Mouse (Mus musculus) liver, postnatal 0 days (tissue): ENCODE measurements around the gene Fnbp4.

Experiments
- CTCF ChIP-seq: sonication (generic); IDR thresholded peaks from 2 replicates; pipeline ENCODE4 v1.5.1; 2016; ENCODE audit warnings: antibody characterized with exemption, low read depth
- EP300 ChIP-seq: IDR thresholded peaks from 2 replicates; pipeline ENCODE4 v1.6.1; 2016; ENCODE audit warnings: antibody characterized with exemption, low read depth, mild to moderate bottlenecking

- no peak for TF ChIP-seq CTCF
- TF ChIP-seq EP300, result no peak
Measured at GRCm38 (mm10) chr2:90747131-90747530, 2.0 kb downstream of the Fnbp4 start.
